In the genomic region with DNA sequence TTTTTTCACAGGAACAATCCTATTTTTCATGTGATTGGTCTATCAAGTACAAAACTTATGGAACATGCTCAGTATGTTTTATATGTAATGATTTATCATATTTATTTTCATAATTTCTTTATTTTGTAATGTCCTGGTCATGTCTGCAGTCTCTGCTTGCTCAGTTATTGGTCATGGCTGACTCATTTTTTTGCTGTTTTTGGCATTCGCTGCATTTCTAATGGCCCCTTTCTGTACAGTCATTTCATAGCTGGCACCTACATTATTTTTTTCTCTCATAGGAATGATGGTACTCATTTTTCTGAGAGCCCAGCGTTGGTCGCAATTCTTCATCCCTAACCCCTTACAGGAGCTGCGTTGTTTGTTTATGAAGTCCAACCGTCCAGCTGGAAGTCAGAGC, we compare ENCODE assay signal across 24 mouse cellular contexts.
DNase-seq lines count a peak whose midpoint lies in the region; ATAC-seq and TF ChIP-seq lines count a peak whose summit lies in the region.
"Had no signal": no experiment of that assay in that cellular context is flagged by ENCODE, and none has a peak within 500 bp of the region (broad histone marks: within the 10 kb centered on the region; RNA-seq: fewer than 3 reads in every experiment).

No protein-coding gene starts in this region.

- TF ChIP-seq POLR2A in embryonic fibroblast, embryonic 13.5 days (IDR thresholded peaks at IDR 0.05; ENCODE audit: low read depth, low read length), result no peak

- H3K27me3 ChIP-seq in hindbrain, embryonic 13.5 days, result no peaks in the 10 kb centered on the region
- H3K27me3 ChIP-seq in hindbrain, embryonic 16.5 days (replicated peaks; ENCODE audit: control insufficient read depth, insufficient read depth, low read length), result no peaks in the 10 kb centered on the region
- no peaks in the 10 kb centered on the region for H3K27me3 ChIP-seq in C2C12 (ENCODE audit: control insufficient read depth, insufficient read depth, insufficient read length)
- H3K27me3 ChIP-seq: embryonic facial prominence, embryonic 12.5 days; forebrain, embryonic 13.5 days; forebrain, embryonic 15.5 days; Patski had no signal

- no peaks in the 10 kb centered on the region for H3K79me3 ChIP-seq in C2C12 (ENCODE audit: low read depth)

- H3K9ac ChIP-seq in hindbrain, embryonic 13.5 days, result no peak overlapping the region
- H3K9ac ChIP-seq in hindbrain, embryonic 16.5 days (ENCODE audit: low read depth, low read length), result no peak overlapping the region
- H3K9ac ChIP-seq: embryonic facial prominence, embryonic 12.5 days; forebrain, embryonic 13.5 days; forebrain, embryonic 15.5 days; forebrain, postnatal 0 days had no signal

- H3ac ChIP-seq in C2C12 (ENCODE audit: control insufficient read depth, insufficient read length, low read depth), result no peak overlapping the region

- no peaks in the 10 kb centered on the region for H3K79me2 ChIP-seq in C2C12 (ENCODE audit: control insufficient read depth, insufficient read depth)

- peaks cover 17% of the 10 kb centered on the region for H3K4me1 ChIP-seq in hindbrain, embryonic 13.5 days (replicated peaks)
- peaks cover 13% of the 10 kb centered on the region for H3K4me1 ChIP-seq in hindbrain, embryonic 16.5 days (ENCODE audit: control insufficient read depth, insufficient read depth, low read depth, low read length)
- peaks cover 10% of the 10 kb centered on the region for H3K4me1 ChIP-seq in embryonic fibroblast, embryonic 13.5 days (ENCODE audit: control insufficient read depth, insufficient read depth, low read length)

- peak overlapping the region; percentile 40 for H3K27ac ChIP-seq in hindbrain, embryonic 13.5 days
- no peak overlapping the region for H3K27ac ChIP-seq in hindbrain, embryonic 16.5 days (ENCODE audit: low read depth, low read length)
- H3K27ac ChIP-seq in embryonic fibroblast, embryonic 13.5 days (ENCODE audit: insufficient read depth, low read length), result peak overlapping the region; percentile 37; the same call in 1 of the 2 replicates
- no peak overlapping the region for H3K27ac ChIP-seq in layer of hippocampus, adult 2 months
- H3K27ac ChIP-seq: embryonic facial prominence, embryonic 10.5 days; embryonic facial prominence, embryonic 12.5 days had no signal

- H3K4me2 ChIP-seq in hindbrain, embryonic 13.5 days, result no peak overlapping the region
- H3K4me2 ChIP-seq in hindbrain, embryonic 16.5 days (ENCODE audit: low read length), result no peak overlapping the region
- H3K4me2 ChIP-seq: embryonic facial prominence, embryonic 12.5 days; forebrain, embryonic 13.5 days; forebrain, embryonic 15.5 days had no signal

- H3K9me3 ChIP-seq in hindbrain, embryonic 13.5 days, result no peaks in the 10 kb centered on the region
- no peaks in the 10 kb centered on the region for H3K9me3 ChIP-seq in hindbrain, embryonic 16.5 days (ENCODE audit: control insufficient read depth, low read length)
- H3K9me3 ChIP-seq: embryonic facial prominence, embryonic 10.5 days; embryonic facial prominence, embryonic 12.5 days; forebrain, embryonic 13.5 days; forebrain, embryonic 15.5 days had no signal

- whole genome bisulfite sequencing in hindbrain, embryonic 13.5 days, result 84% methylated on average over 5 of the region's 5 CpGs
- WGBS in hindbrain, embryonic 16.5 days, result 79% methylated on average over 5 of the region's 5 CpGs

- TF ChIP-seq CTCF in C2C12 (IDR thresholded peaks at IDR 0.05; ENCODE audit: control insufficient read depth, insufficient read depth, insufficient read length), result no peak
- no peak for TF ChIP-seq CTCF in embryonic fibroblast, embryonic 13.5 days (IDR thresholded peaks at IDR 0.05; ENCODE audit: borderline replicate concordance, insufficient read depth, low read length)
- TF ChIP-seq CTCF in layer of hippocampus, adult 2 months (conservative IDR thresholded peaks at IDR 0.05), result no peak

- no peak overlapping the region for H3K4me3 ChIP-seq in hindbrain, embryonic 13.5 days
- no peak overlapping the region for H3K4me3 ChIP-seq in hindbrain, embryonic 16.5 days (ENCODE audit: low read length)
- no peak overlapping the region for H3K4me3 ChIP-seq in C2C12 (ENCODE audit: insufficient read depth, poor library complexity, severe bottlenecking)
- no peak overlapping the region for H3K4me3 ChIP-seq in embryonic fibroblast, embryonic 13.5 days (ENCODE audit: insufficient read depth, low read length)
- no peak overlapping the region for H3K4me3 ChIP-seq in layer of hippocampus, adult 2 months
- H3K4me3 ChIP-seq: embryonic facial prominence, embryonic 10.5 days; embryonic facial prominence, embryonic 12.5 days; erythroblast, embryonic 14.5 days; forebrain, embryonic 13.5 days; forebrain, embryonic 15.5 days had no signal

- peak; percentile 37 for DNase-seq in 3134 (ENCODE audit: extremely low read depth, insufficient read length, low spot score)
- no peak for DNase-seq in layer of hippocampus, adult 2 months (ENCODE audit: low spot score in 2 of 2)
- DNase-seq in kidney, adult 8-10 months, result no peak
- no peak for DNase-seq in left cerebral cortex, adult 18-20 months (ENCODE audit: low spot score in 2 of 2)
- DNase-seq: adrenal gland, postnatal 10 days; adrenal gland, postnatal 25 days; B cell, adult 2 months; cerebellum, adult 11 months; cerebellum, adult 2 months; cerebellum, adult 9-10 months; cerebellum, postnatal 10 days; cerebellum, postnatal 25 days; forebrain, postnatal 0 days had no signal

- no peaks in the 10 kb centered on the region for H3K36me3 ChIP-seq in hindbrain, embryonic 13.5 days
- H3K36me3 ChIP-seq in hindbrain, embryonic 16.5 days (ENCODE audit: control insufficient read depth, insufficient read depth, low read length), result no peaks in the 10 kb centered on the region
- H3K36me3 ChIP-seq in C2C12 (ENCODE audit: control insufficient read depth, insufficient read depth), result no peaks in the 10 kb centered on the region
- H3K36me3 ChIP-seq: embryonic facial prominence, embryonic 10.5 days; embryonic facial prominence, embryonic 12.5 days; forebrain, embryonic 15.5 days had no signal

- no peak for ATAC-seq in hindbrain, embryonic 13.5 days (ENCODE audit: low FRiP score)
- ATAC-seq in hindbrain, embryonic 16.5 days, result no peak
- ATAC-seq: activated CD4-positive, CD25-positive, alpha-beta regulatory T cell, adult 4 months; forebrain, embryonic 13.5 days; forebrain, embryonic 15.5 days; forebrain, postnatal 0 days; Patski had no signal

TF ChIP-seq in C2C12, 6 proteins besides CTCF, POLR2A, EP300 and RAD21:
- TF ChIP-seq FOSL1 (IDR thresholded peaks at IDR 0.05; ENCODE audit: insufficient read depth, low read length, poor library complexity, severe bottlenecking) (peak; percentile 76), USF1 (IDR thresholded peaks at IDR 0.05; ENCODE audit: low read depth) (no peak), MAX (IDR thresholded peaks at IDR 0.05) (no peak), MYOG (IDR thresholded peaks at IDR 0.05; ENCODE audit: control insufficient read depth, extremely low read depth, insufficient read length) (no peak), CEBPB (IDR thresholded peaks at IDR 0.05; ENCODE audit: low read depth) (peak; percentile 28), MYOD1 (IDR thresholded peaks at IDR 0.05; ENCODE audit: control insufficient read depth, insufficient read length, low read depth) (no peak)

Comparison
In these comparisons a context has a peak if more than half of its experiments do, and no peak if none do; other contexts are left out.
1. H3K27ac ChIP-seq: peak in hindbrain, embryonic 13.5 days (single experiment) and embryonic fibroblast, embryonic 13.5 days (single experiment); none in hindbrain, embryonic 16.5 days (single experiment) and layer of hippocampus, adult 2 months (single experiment).